Mouse (Mus musculus): ENCODE measurements around the gene Golga3. TPM values are rescaled to one million over a fixed set of nuclear protein-coding genes. Genes with fewer than 3 reads are reported as not detected.

The Golga3 gene
- total RNA-seq, 1 experiment from 2014 or later: 46.7 TPM

GRCm38 (mm10) chr5:110227336-110227883, 50.9 kb downstream of the Golga3 start:
- no peak for ATAC-seq (ENCODE audit: extremely low read depth, insufficient number of reproducible peaks, low FRiP score, poor library complexity, severe bottlenecking)

- ATAC-seq (ENCODE audit: extremely low read depth, insufficient number of reproducible peaks, low FRiP score, poor library complexity, severe bottlenecking): no peak
Observed at GRCm38 (mm10) chr5:110230401-110230779, 53.9 kb downstream of the Golga3 start.

GRCm38 (mm10) chr5:110230780-110231461, 54.4 kb downstream of the Golga3 start, which contains the start of gene Ankle2:
Gene Ankle2, plus strand, starts transcription at chr5:110231004.
- peak; percentile 93 for ATAC-seq (ENCODE audit: extremely low read depth, insufficient number of reproducible peaks, low FRiP score, poor library complexity, severe bottlenecking)

- ATAC-seq (ENCODE audit: extremely low read depth, insufficient number of reproducible peaks, low FRiP score, poor library complexity, severe bottlenecking): no peak
Observed at GRCm38 (mm10) chr5:110231638-110232037, 55.1 kb downstream of the Golga3 start.

- peak; percentile 44; the same call in 1 of the 2 replicates for ATAC-seq (ENCODE audit: extremely low read depth, insufficient number of reproducible peaks, low FRiP score, poor library complexity, severe bottlenecking)
Observed at GRCm38 (mm10) chr5:110232346-110232745, 55.8 kb downstream of the Golga3 start.

GRCm38 (mm10) chr5:110244091-110244490, 67.6 kb downstream of the Golga3 start:
- ATAC-seq (ENCODE audit: extremely low read depth, insufficient number of reproducible peaks, low FRiP score, poor library complexity, severe bottlenecking): no peak

- no peak for ATAC-seq (ENCODE audit: extremely low read depth, insufficient number of reproducible peaks, low FRiP score, poor library complexity, severe bottlenecking)
Observed at GRCm38 (mm10) chr5:110266941-110267340, 90.4 kb downstream of the Golga3 start.

- ATAC-seq (ENCODE audit: extremely low read depth, insufficient number of reproducible peaks, low FRiP score, poor library complexity, severe bottlenecking): peak; percentile 91
Observed at GRCm38 (mm10) chr5:110269141-110270101, 92.9 kb downstream of the Golga3 start, which contains the start of gene Pgam5. Gene Pgam5, minus strand, starts transcription at chr5:110269913.

GRCm38 (mm10) chr5:110270242-110270641, 93.7 kb downstream of the Golga3 start:
- no peak for ATAC-seq (ENCODE audit: extremely low read depth, insufficient number of reproducible peaks, low FRiP score, poor library complexity, severe bottlenecking)

GRCm38 (mm10) chr5:110274147-110274546, 97.6 kb downstream of the Golga3 start:
- no peak for ATAC-seq (ENCODE audit: extremely low read depth, insufficient number of reproducible peaks, low FRiP score, poor library complexity, severe bottlenecking)

GRCm38 (mm10) chr5:110274846-110275245, 98.3 kb downstream of the Golga3 start:
- no peak for ATAC-seq (ENCODE audit: extremely low read depth, insufficient number of reproducible peaks, low FRiP score, poor library complexity, severe bottlenecking)

Other genes starting within 250 kb of the Golga3 start
- 40.5 and 42.5 TPM in 2 replicates for gene Zfp932, start 180.2 kb upstream of the Golga3 start, total RNA-seq (2017)
- 13.4 and 16.5 TPM in 2 replicates for gene Gm17655, start 104.2 kb upstream of the Golga3 start, total RNA-seq (2017)
- 0.35 and 0.74 TPM in 2 replicates for gene Gm35315, start 82.3 kb upstream of the Golga3 start, total RNA-seq (2017)
- 0.12 and 0.49 TPM in 2 replicates for gene Plcxd1, start 76.7 kb upstream of the Golga3 start, total RNA-seq (2017)
- 47.6 and 54.1 TPM in 2 replicates for gene Gtpbp6, start 68.5 kb upstream of the Golga3 start, total RNA-seq (2017)
- gene Zfp605, start 66.6 kb upstream of the Golga3 start, total RNA-seq (2017): 8.1 and 10.4 TPM in 2 replicates
- 111 and 115 TPM in 2 replicates for gene Chfr, start 40.9 kb upstream of the Golga3 start, total RNA-seq (2017)
- gene Ankle2, start 54.3 kb downstream of the Golga3 start, total RNA-seq (2017): 75.8 and 96.5 TPM in 2 replicates
- gene Pgam5, start 93.2 kb downstream of the Golga3 start, total RNA-seq (2017): 29.3 and 32.0 TPM in 2 replicates
- gene Pxmp2, start 109.5 kb downstream of the Golga3 start, total RNA-seq (2017): 1.4 and 2.3 TPM in 2 replicates
- 3.9 and 6.1 TPM in 2 replicates for gene Pole, start 109.6 kb downstream of the Golga3 start, total RNA-seq (2017)
- not detected in 2 replicates for gene P2rx2, start 166.5 kb downstream of the Golga3 start, total RNA-seq (2017)
- gene Lrcol1, start 168.0 kb downstream of the Golga3 start, total RNA-seq (2017): not detected in 2 replicates